Mouse (Mus musculus): ENCODE results near the gene Bad. TPM values are rescaled to one million over a fixed set of nuclear protein-coding genes. Genes with fewer than 3 reads are reported as not detected.

The Bad gene
- 15.1 and 19.9 TPM in 2 replicates for total RNA-seq (2023)

DNA sequence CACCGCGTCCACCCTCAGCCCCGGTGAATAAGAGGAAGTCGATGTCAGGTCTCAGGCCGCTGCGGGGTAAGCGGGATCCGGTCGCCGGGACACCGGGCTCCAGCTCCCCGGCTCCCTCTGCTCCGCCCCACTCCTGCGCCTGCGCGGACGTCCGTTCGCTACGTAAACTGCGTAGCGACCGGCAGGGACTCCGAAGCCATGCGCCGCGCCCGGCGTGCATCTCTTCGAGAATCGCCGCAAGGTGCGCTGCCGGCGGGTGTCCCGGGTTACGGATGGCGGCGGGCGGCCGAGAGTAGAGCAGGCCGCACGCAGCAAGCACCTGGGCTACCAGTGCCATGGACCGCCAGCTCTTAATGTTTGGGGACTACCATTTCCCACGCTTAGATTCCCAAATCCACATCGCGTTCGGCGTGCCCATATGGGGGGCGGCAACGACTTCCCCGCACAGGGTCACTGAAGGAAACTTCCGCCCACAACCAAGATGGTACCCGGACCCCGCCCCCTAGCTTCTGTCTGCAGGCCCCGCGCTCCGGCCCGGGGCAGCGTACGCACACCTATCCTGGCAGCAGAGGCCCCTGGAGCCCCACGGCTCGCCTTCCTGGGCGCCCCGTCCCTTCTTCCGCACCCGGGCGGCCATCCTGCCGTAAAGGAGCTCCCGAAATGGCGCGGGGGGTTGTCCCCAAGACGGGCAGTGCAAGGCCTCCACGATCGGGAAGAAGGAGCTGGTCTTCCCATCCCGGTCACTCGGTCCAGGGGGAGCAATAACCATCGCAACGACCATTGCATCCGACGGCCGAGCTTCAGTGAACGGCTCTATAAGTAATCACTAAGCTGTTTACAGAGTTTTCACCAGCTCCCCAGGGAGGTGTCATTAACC, at the start of gene Bad:
TSS of gene Bad (plus strand) at position 490 of the 877 bp plus-strand sequence.

DNA sequence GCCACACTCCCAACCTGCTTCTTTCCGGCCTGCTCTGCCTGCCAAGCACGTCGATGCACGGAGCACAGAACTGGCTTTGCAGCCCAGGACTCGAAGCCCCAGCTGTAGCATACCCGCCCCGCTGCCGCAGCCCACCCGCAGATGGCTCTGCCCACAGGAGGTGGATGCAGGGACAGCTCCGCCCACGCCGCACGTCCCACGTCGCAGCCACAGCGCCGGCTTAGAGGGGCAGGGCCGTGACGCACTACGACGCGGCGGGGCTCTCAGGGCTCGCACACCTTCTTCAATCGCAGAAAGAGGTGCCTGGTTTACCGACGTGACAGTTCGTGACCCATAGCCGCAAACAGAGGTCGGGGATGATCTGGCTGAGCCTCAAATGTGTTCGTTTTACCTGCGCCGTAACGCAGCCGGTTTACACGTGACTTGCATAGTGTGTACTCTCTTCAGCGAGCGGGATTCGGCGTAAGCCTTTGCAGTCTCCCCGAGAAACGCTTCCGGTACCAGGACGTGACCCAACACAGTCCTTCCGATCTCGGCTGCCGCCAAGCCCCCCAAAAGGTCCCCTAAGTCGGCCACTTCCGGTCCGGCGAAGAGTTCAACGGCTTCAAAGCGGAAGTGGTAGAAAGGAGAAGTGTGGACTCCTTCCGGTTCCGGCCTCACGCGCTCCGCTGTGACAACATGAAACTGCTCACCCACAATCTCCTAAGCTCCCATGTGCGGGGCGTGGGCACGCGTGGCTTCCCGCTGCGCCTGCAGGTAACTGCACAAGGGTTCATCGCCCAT, 32.0 kb upstream of the Bad start, which contains the start of the genes Trmt112 and Prdx5:
TSS of gene Trmt112 (plus strand) at position 192 of the 783 bp plus-strand sequence.
TSS of gene Prdx5 (minus strand) at position 600 of the 783 bp plus-strand sequence.

DNA sequence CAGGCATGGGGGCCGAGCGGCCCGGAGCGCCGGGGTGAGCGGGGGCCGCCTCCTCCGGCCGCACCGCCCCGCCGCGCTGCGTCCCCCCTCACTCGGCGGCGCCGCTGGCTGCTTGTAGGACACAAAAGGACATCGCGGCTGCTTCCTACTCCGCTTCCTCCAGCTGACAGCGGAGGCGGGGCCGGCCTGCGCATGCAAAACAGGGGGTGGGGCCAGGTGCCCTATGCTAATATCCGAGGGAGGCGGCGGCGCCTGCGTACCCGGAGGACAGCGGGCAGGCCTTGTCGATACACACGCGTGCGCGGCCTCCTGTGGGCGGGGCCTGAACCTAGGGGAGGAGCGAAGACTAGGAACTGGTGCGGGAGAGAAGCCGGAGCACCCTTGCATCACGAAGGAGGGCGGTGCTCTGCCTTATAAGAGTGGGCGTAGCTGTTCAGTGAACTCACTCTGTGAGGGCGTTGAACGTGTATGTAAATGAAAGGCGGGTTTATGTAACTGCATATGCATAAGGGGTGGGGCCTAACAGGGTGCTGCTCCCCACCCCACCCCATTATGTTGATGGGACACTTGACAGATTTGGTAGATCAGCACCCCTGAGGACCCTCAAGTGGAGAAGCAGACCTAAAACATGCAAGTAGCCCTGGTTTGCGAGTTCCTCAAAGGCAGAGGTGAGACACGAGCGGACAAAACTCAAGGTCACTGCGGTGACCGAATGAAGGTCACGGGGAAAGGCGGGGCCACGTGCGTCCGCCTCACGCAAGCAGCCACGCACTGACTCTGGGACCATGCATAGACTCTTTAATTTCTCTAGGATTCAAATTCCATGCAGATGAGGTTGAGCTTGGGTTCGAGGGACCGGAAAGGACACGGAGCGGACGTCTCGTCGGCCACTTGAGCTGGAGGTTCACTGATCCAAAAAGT, 19.8 kb upstream of the Bad start, which contains the start of gene Esrra:
TSS of gene Esrra (minus strand) at position 167 of the 921 bp plus-strand sequence.

DNA sequence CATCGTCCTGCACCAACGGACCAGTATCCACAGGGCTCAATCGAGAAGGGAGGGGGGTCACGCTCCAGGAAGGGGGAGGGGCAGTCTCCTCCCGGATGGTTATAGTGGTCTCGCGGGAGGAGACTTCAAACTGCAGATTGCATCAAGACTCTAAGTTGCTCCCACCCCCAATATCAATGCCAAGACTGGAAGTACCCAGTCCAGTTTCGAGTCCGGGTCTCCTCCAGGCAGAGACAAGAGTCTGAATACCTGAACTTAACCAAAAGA, 16.4 kb upstream of the Bad start, which contains the start of gene Catsperz:
TSS of gene Catsperz (minus strand) at position 74 of the 267 bp plus-strand sequence.

DNA sequence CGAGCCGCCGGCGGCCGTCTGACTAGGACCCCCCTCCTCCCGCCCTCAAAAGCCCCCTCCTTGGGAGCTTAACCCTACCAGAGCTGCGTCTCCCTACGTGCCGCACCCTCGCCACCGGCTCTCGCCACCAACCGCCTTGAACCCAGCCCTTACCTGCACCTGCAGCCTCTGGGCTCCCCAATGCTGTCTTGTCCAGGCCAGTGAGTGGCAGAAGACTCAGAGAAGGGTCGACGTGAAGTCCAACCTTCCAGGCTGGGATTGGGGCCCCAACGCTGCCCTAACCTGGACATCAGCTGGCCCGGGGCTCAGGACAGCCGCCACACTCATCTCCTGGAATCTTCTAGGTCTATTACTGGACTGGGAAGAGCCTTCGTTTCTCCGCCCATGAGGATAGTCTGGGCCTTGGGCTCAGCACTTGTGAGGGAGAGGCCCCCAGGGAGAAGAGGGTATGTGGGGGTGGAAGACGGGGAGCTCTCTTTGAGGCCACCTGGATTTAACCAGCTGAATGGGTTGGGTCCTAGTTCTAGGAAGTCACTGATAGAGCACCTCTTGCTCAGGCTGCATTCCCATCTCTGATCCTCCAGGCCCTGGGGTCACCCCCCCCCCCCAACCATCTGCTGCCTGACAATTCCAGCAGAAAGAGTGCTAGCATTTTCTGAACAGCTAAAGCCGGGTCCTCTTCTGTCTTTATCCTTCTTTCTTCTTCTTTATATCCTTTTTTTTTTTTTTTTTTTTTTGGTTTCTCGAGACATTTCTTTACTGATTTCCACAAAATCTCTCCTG, 7.3 kb upstream of the Bad start, which contains the start of gene Kcnk4:
TSS of gene Kcnk4 (minus strand) at position 321 of the 783 bp plus-strand sequence.

DNA sequence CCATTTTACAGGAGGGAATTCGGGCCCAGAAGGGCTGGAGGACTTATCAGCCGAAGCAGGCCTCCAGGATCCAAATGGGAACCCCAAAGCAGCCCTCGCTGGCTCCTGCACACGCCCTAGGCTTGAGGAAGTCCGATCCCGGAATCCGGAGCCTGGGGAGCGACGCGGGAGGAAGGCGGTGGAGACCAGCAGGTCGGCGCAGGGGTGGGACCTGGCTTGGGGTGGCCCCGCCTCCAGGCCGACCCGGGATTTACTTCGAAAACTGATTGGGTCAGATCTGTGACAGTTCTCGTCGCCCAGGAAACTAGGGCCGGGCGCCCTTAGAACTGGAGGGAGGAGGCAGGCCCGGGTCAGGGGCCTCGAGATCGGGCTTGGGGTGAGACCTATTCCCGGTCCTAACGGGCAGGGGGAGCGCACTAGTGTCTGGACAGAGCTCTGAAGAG, 609 bp downstream of the Bad start, which contains the start of gene Gpr137:
TSS of gene Gpr137 (minus strand) at position 232 of the 443 bp plus-strand sequence.

DNA sequence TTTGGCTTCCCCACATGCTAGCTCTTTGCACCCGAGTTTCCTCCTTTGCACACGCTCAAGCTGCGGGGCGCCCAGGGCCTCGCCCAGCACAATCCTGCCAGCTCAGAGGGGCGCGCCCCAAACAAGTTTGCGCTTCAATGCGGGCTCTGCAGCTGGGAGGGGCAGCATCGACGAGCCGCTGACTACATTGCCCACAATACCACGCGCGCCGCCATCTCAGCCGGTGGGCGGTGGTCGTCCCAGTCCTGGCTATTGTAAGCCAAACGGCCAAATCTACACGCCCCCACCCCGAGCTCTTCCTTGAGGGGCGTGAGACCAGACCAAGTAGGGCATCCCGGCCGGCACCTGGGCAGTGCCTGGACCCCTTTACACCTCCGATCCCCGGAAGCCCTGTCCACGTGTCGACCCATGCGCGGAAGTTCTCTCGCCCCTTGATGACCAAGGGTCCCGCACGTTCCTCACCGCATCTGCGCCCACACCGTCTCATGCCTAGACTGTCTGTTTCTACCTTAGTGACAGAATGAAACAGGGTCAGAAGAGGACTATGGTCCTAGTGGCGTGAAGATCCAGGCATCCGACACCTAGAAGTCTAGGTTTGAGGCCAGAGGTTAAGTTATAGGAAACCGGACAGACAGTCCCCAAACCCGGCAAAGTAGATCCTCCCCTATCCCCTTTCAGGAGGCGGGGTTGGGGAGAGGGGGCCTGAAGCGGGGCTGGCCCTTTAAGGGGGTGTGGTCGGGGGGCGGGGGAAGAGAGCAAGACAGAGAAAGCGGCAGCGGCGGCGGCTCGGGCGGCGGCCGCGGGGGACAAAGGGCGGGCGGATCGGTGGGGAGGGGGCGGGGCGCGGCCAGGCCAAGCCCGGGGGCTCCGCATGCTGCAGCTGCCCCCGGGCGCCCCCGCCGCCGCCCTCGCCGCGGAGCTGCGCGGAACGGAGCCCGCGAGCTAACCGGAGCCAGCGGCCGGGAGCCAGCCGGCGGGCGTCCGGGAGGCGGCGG, 32.8 kb downstream of the Bad start, which contains the start of gene Ppp1r14b:
TSS of gene Ppp1r14b (plus strand) at position 758 of the 995 bp plus-strand sequence.

DNA sequence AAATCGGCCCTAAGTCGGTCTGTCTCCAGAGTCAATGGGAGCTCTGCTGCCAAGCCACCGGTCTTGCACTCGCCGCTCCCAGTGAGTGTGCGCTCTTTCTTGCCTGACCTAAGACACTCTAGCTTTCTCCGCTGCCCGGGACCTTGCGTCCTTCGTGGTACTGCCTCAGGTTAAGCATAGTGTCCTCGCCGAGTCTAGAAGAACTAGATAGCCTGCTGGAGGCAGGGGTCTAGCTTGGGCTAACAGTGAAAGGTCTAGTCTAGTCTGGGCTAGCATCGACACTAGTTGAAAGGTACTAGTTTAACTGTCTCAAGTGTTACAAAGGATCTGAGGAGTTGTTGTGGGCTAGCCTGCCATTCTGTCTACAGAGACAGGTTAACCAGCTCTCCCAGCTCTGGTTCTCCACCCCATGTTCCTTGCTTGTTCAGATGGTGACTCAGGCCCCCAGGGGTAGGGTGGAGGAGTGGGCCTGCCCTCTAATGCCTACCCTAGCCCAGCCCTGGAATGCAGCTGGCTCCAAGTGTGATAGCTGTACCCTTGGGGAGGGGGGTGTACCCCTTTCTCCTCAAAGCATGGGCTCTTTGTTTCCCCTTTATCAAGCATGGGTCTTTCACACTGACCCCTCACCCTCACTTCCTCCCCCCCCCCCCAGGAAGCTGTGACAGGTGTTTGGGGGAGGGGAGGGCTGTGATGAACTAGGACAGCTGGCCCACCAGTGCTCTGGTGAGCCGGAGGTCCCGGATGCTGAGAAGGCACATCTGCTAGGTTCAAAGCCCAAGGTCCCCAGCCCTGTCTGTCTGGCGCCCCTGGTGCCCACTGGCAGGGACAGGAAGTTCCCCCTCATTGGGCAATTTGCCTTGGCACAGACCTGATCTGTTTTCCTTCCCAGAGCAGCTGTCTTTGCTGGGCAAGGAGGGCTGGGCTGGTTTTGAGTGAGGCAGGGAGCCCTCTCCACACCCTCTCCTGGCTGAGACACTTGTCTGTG, 34.2 kb downstream of the Bad start, which contains the start of gene Plcb3:
TSS of gene Plcb3 (minus strand) at position 934 of the 985 bp plus-strand sequence.

DNA sequence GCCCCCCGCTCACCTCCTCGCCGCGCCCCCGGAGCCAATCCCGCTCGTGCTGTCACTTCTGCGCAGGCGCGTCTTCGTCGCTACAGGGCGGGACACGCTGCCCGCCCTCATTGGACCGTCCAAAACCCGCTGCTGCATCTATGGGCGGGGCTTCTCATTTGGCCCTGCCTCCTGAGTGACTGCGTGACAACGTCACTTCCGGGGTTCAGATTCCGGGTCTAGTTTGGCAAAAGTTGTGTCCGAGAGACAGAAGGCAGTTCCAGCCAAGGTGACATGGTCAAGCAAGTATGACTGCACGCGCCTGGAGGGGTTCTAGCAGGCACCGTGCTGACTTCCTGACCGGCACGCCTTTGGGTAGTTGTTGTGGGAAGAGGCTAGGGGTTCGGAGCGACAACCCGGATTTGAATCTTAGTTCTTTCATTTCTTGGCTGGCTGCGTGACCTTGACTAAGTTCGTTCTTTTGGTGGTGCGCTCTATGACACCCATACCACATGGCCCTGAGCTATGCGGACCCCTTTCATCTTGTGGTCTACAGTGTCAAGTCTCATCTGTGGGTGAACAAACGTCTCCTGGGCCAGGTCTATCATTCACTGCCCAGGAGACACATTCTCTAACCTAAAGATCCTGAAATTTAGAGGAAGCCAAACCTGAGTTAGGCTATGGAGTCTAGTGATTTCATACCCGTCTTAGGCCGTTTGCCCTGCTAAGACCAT, 38.9 kb downstream of the Bad start, which contains the start of gene Fkbp2:
TSS of gene Fkbp2 (minus strand) at position 121 of the 713 bp plus-strand sequence.

DNA sequence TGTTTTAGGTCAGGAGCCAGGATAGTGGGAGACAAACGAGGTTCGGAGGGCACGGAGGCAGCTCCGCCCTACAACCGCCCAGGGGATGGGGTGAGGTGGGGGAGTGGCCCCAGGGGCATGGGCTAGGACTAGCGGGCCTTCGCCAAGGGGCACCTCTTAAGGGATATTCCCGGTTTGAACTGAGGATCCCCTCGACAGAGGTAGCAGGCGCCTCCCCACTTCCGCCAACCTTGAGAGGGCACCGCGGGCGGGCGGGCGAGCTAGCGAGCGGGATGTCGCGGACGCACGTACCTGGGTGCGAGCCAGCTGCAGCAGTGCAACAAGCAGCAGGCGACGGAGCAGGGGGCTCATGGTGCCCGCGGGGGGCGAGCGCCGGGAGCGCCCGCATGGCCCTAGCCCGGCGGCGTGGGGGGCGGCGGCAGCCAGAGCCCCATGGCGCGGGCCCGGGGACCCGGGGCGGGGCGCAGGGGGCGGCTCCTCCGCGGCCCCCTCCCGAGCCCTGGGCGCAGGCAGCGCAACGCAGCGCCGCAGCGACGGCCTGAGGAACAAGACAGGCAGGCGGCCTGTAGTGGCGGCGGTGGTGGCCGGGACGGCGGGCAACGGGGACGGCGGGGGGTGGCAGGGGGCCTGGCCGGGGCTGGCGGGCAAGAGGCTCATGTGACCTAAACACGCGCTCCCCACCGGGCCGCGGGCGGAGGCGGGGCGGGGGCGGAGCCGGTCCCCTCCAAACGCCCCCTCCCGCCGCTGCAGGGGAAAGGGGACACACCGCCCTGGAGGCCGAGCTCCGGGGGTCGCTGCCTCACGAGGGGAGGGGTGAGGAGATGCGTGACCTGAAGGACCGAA, 45.6 kb downstream of the Bad start, which contains the start of gene Vegfb:
TSS of gene Vegfb (minus strand) at position 591 of the 843 bp plus-strand sequence.

DNA sequence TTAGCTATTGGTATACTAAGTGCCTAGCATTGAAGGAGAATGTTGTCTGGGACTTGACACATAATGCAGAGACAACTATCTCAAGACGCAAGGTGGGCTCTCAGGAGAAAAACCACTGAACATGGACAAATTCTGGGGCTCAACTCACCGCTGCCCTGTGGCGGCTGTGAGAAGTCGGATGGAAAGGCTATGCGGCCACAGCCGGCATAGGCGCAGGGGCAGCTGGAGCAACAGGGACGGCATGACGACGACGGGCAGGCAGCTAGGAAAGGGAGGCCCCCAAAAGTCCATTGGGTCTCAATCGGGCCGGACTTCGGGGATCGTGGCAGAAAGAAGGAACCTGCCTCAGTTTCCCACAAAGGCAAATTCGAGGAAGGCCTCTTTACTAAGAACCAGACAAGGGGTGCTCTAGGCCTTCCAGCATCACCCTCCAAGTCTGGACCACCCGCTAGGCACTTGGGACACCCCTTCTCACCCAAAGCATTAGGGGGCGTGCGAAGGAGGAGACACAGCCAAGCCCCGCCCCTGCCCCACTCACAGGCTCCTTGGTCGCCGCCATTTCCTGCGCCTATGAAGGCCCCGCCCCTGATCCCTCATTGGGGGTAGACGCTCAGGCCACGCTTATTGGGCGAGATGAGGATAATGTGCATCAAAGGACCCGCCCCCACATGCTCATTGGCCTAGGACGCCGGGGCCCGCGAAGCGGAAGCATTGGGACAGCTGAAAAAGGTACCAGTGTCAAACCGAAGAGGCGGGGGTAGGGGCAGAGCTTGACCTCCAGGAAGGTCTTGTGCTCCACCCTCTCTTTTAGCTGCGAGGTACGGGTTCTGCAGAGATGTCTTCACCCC, 50.6 kb downstream of the Bad start, which contains the start of gene Dnajc4:
TSS of gene Dnajc4 (minus strand) at position 562 of the 848 bp plus-strand sequence.

DNA sequence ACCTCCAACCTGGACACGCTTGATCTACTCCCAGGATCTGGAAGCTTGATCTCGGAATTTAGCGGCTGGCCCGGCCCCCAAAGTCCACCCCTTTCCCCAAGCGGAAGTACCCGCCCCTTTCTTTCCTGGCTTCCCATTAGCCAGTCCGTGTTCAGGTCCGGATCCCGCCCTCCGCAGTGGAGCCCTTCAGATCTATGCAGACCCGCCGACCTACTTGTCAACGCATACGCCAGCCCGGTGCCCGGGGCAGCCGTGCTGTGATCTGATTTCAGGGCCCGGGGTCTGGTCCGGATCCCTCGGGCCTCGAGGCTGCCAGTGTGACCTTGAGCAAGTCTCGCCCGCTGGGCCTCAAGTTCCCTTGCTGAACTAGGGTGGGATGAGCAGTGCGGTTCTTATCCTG, 54.3 kb downstream of the Bad start, which contains the start of the genes Nudt22 and Trpt1:
TSS of gene Nudt22 (minus strand) at position 112 of the 400 bp plus-strand sequence.
TSS of gene Trpt1 (plus strand) at position 126 of the 400 bp plus-strand sequence.

Data from neutrophil, adult 65 days (primary cell).